12 mouse cellular contexts compared by ENCODE assay signal in genomic region chr12:97836202-97836908, GRCm38 (mm10).
DNase-seq lines count a peak whose midpoint lies in the region; ATAC-seq and TF ChIP-seq lines count a peak whose summit lies in the region.
"Had no signal": no experiment of that assay in that cellular context is flagged by ENCODE, and none has a peak within 500 bp of the region (broad histone marks: within the 10 kb centered on the region; RNA-seq: fewer than 3 reads in every experiment).

No protein-coding gene starts in this region.

- no peak for TF ChIP-seq POLR2A in brain, embryonic 14.5 days (IDR thresholded peaks at IDR 0.05; ENCODE audit: borderline replicate concordance, extremely low read depth, insufficient read depth, insufficient read length, poor library complexity, severe bottlenecking)
- TF ChIP-seq POLR2A in lung, adult 2 months (IDR thresholded peaks at IDR 0.05; ENCODE audit: borderline replicate concordance, extremely low read depth, low read depth, low read length) = no peak

- ATAC-seq in midbrain, embryonic 14.5 days (ENCODE audit: low FRiP score, low TSS enrichment) = peak; percentile 83; the same call in 1 of the 2 replicates
- ATAC-seq: activated CD4-positive, CD25-positive, alpha-beta regulatory T cell, adult 4 months had no signal

- H3K4me1 ChIP-seq in midbrain, embryonic 14.5 days (ENCODE audit: control insufficient read depth, insufficient read depth, low read length) = no peaks in the 10 kb centered on the region
- no peaks in the 10 kb centered on the region for H3K4me1 ChIP-seq in lung, adult 2 months (ENCODE audit: control insufficient read depth, insufficient read depth, low read length)

- H3K36me3 ChIP-seq in midbrain, embryonic 14.5 days (ENCODE audit: control insufficient read depth, insufficient read depth, low read length) = no peaks in the 10 kb centered on the region

- TF ChIP-seq CTCF in brain, embryonic 14.5 days (IDR thresholded peaks at IDR 0.05; ENCODE audit: borderline replicate concordance, extremely low read depth, insufficient read depth, insufficient read length) = no peak
- no peak for TF ChIP-seq CTCF in lung, adult 2 months (IDR thresholded peaks at IDR 0.05; ENCODE audit: insufficient read depth, low read length)

- H3K4me2 ChIP-seq in midbrain, embryonic 14.5 days (ENCODE audit: low read length) = no peak overlapping the region

- no peak overlapping the region for H3K9ac ChIP-seq in midbrain, embryonic 14.5 days (replicated peaks; ENCODE audit: low read length)
- H3K9ac ChIP-seq: liver, embryonic 14.5 days had no signal

- no peak overlapping the region for H3K4me3 ChIP-seq in midbrain, embryonic 14.5 days (replicated peaks; ENCODE audit: low read depth, low read length)
- H3K4me3 ChIP-seq in lung, adult 2 months (replicated peaks; ENCODE audit: extremely low read depth, low read depth, low read length) = no peak overlapping the region

- no peaks in the 10 kb centered on the region for H3K9me3 ChIP-seq in midbrain, embryonic 14.5 days (ENCODE audit: control insufficient read depth, low read length)

- WGBS in midbrain, embryonic 14.5 days = 68% methylated on average over 8 of the region's 8 CpGs
- WGBS in lung, adult 2 months = 83% methylated on average over 8 of the region's 8 CpGs

- H3K27ac ChIP-seq in midbrain, embryonic 14.5 days (replicated peaks; ENCODE audit: low read depth, low read length) = no peak overlapping the region
- H3K27ac ChIP-seq: liver, embryonic 14.5 days had no signal

- DNase-seq in brain, embryonic 14.5 days (ENCODE audit: low read depth) = peak; percentile 94
- DNase-seq in frontal cortex, postnatal 10 days (ENCODE audit: low spot score in 2 of 2) = peak; percentile 37 to 47
- DNase-seq in layer of hippocampus, postnatal 10 days (ENCODE audit: low spot score in 2 of 2) = peak; percentile 47 to 55
- DNase-seq in midbrain, embryonic 14.5 days = peak; percentile 62
- DNase-seq in urinary bladder, postnatal 36 days (ENCODE audit: low spot score in 2 of 2) = no peak
- DNase-seq in lung, adult 2 months = no peak
- DNase-seq in heart, adult 11 months = no peak
- no peak for DNase-seq in testis, postnatal 10 days (ENCODE audit: low spot score)
- DNase-seq: gastrocnemius, postnatal 25 days; thymus, adult 2 months had no signal

- H3K27me3 ChIP-seq in midbrain, embryonic 14.5 days (ENCODE audit: control insufficient read depth, insufficient read depth, low read length) = no peaks in the 10 kb centered on the region

Comparison
In these comparisons a context has a peak if more than half of its experiments do, and no peak if none do; other contexts are left out.
1. DNase-seq: peak in brain, embryonic 14.5 days (single experiment), frontal cortex, postnatal 10 days (2 of 2), layer of hippocampus, postnatal 10 days (2 of 2) and midbrain, embryonic 14.5 days (single experiment); none in urinary bladder, postnatal 36 days (0 of 2), lung, adult 2 months (single experiment), heart, adult 11 months (single experiment) and testis, postnatal 10 days (single experiment).